In genomic region chr6:96977537-96977936, GRCm38 (mm10) we compare ENCODE assay signal across 19 mouse cellular contexts.
"Had no signal": no experiment of that assay in that cellular context is flagged by ENCODE, and none has a peak within 500 bp of the region (broad histone marks: within the 10 kb centered on the region; RNA-seq: fewer than 3 reads in every experiment).

No protein-coding gene starts in this region.

- H3K4me3 ChIP-seq: forebrain, embryonic 15.5 days; heart, embryonic 10.5 days; heart, embryonic 12.5 days; hindbrain, embryonic 13.5 days; hindbrain, embryonic 15.5 days; layer of hippocampus, adult 2 months; left cerebral cortex, adult 2 months; limb, embryonic 10.5 days; limb, embryonic 12.5 days had no signal

- DNase-seq: forebrain, postnatal 0 days; gastrocnemius, postnatal 14 days; gastrocnemius, postnatal 36 days; heart, adult 18-20 months; heart, postnatal 10 days; kidney, adult 11 months; kidney, adult 8-10 months; kidney, postnatal 10 days; kidney, postnatal 25 days; kidney, postnatal 4 days had no signal

- H3K4me1 ChIP-seq: forebrain, embryonic 15.5 days; heart, embryonic 10.5 days; heart, embryonic 12.5 days; hindbrain, embryonic 13.5 days; hindbrain, embryonic 15.5 days; limb, embryonic 12.5 days had no signal
